Mouse (Mus musculus): Measurements from ENCODE around the gene Olfr785.

DNA sequence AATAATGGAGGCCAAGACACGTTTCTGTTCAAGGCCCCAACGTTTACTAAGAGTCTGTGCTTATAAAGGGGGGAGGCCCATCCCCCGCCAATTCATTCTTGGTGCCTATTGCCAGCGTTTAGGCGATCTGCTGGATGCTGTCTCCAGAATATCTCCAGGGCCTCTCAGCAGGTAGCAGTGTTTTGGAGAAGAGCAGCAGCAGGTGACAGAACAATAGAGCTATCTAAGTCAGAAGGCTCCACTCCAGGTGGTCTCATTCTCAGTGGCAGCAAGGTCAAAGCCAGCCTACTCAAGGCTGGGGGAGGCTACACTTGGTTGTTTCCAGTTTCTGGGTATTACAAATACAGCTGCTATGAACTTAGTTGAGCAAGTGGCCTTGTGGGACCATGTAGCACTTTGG lies 4.3 kb upstream of the Olfr785 start:
- no peak for TF ChIP-seq POLR2A (IDR thresholded peaks at IDR 0.05; ENCODE audit: low read depth, low read length)
- no peak for TF ChIP-seq CTCF (IDR thresholded peaks at IDR 0.05; ENCODE audit: borderline replicate concordance, insufficient read depth, low read length)
